34 mouse cellular contexts compared by ENCODE assay signal in the genomic region with DNA sequence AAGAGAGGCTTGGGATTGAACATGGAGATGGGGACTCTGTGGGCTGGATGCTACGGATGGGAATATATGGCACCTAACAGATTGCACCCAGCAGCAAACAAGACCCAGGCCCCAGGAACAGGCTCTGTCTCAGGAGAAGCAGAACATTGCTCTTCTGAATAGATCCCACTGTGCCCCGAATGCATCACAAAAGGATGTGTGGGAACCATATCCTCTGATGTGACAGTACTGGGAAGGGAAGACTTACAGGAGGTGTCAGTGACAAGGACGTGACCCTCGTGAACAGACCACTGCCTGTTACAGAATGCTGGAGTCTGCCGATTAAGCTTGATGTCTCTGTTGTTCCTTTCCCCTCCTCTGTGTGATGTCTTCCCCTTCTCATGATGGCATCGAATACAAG. TPM values are rescaled to one million over a fixed set of nuclear protein-coding genes. Genes with fewer than 3 reads are reported as not detected.
"Had no signal": no experiment of that assay in that cellular context is flagged by ENCODE, and none has a peak within 500 bp of the region (broad histone marks: within the 10 kb centered on the region; RNA-seq: fewer than 3 reads in every experiment).

No protein-coding gene starts in this region.

- H3K4me3 ChIP-seq: left cerebral cortex, adult 2 months; limb, embryonic 10.5 days; limb, embryonic 12.5 days; limb, embryonic 13.5 days; limb, embryonic 15.5 days; liver, embryonic 12.5 days; liver, embryonic 13.5 days; liver, embryonic 15.5 days; megakaryocyte, embryonic 14.5 days; midbrain, embryonic 10.5 days; midbrain, embryonic 12.5 days; midbrain, embryonic 13.5 days; myocyte; neural tube, embryonic 12.5 days; neural tube, embryonic 13.5 days had no signal

- H3K36me3 ChIP-seq: limb, embryonic 10.5 days; limb, embryonic 12.5 days; limb, embryonic 13.5 days; limb, embryonic 15.5 days; liver, embryonic 12.5 days; liver, embryonic 13.5 days; liver, embryonic 15.5 days; midbrain, embryonic 10.5 days; midbrain, embryonic 12.5 days; midbrain, embryonic 13.5 days; neural tube, embryonic 12.5 days; neural tube, embryonic 13.5 days had no signal

- H3K27ac ChIP-seq: left cerebral cortex, adult 2 months; limb, embryonic 10.5 days; limb, embryonic 12.5 days; limb, embryonic 13.5 days; limb, embryonic 15.5 days; liver, embryonic 12.5 days; liver, embryonic 13.5 days; liver, embryonic 14.5 days; liver, embryonic 15.5 days; macrophage; midbrain, embryonic 10.5 days; midbrain, embryonic 12.5 days; midbrain, embryonic 13.5 days; neural tube, embryonic 12.5 days; neural tube, embryonic 13.5 days had no signal

- ATAC-seq: liver, embryonic 12.5 days; liver, postnatal 0 days; lung, postnatal 0 days; midbrain, embryonic 13.5 days; midbrain, embryonic 16.5 days had no signal

- H3K9me3 ChIP-seq: limb, embryonic 10.5 days; limb, embryonic 12.5 days; limb, embryonic 13.5 days; limb, embryonic 15.5 days; liver, embryonic 12.5 days; liver, embryonic 13.5 days; liver, embryonic 15.5 days; midbrain, embryonic 10.5 days; midbrain, embryonic 12.5 days; midbrain, embryonic 13.5 days; neural tube, embryonic 12.5 days; neural tube, embryonic 13.5 days had no signal

- H3K9ac ChIP-seq: limb, embryonic 12.5 days; limb, embryonic 13.5 days; limb, embryonic 15.5 days; liver, embryonic 12.5 days; liver, embryonic 13.5 days; liver, embryonic 14.5 days; liver, embryonic 15.5 days; liver, postnatal 0 days; lung, embryonic 14.5 days; midbrain, embryonic 12.5 days; midbrain, embryonic 13.5 days; neural tube, embryonic 12.5 days; neural tube, embryonic 13.5 days had no signal

- H3K27me3 ChIP-seq: limb, embryonic 12.5 days; limb, embryonic 13.5 days; limb, embryonic 15.5 days; midbrain, embryonic 12.5 days; midbrain, embryonic 13.5 days; neural tube, embryonic 12.5 days; neural tube, embryonic 13.5 days had no signal

- DNase-seq: left cerebral cortex, postnatal 4 days; liver; liver, embryonic 13.5 days; liver, postnatal 0 days; lung, adult 18-20 months; lung, embryonic 14.5 days; lung, postnatal 10 days; lung, postnatal 14 days; lung, postnatal 36 days; lung, postnatal 4 days; midbrain, embryonic 14.5 days had no signal

- H3K4me1 ChIP-seq: liver, embryonic 12.5 days; megakaryocyte, embryonic 14.5 days; midbrain, embryonic 10.5 days; midbrain, embryonic 13.5 days; neural tube, embryonic 12.5 days; neural tube, embryonic 13.5 days had no signal

- H3K4me2 ChIP-seq: limb, embryonic 12.5 days; limb, embryonic 13.5 days; limb, embryonic 15.5 days; liver, embryonic 11.5 days; liver, embryonic 12.5 days; liver, embryonic 13.5 days; liver, embryonic 15.5 days; lung, embryonic 14.5 days; midbrain, embryonic 12.5 days; midbrain, embryonic 13.5 days; neural tube, embryonic 12.5 days; neural tube, embryonic 13.5 days had no signal

RNA-seq across cellular contexts. Expression of a gene that starts 53.3 kb away (rescaled TPM):
- total RNA-seq: megakaryocyte progenitor cell, adult 5-6 weeks; megakaryocyte, adult 5-6 weeks; megakaryocyte-erythroid progenitor cell, adult 5-6 weeks; monocyte, adult 5-6 weeks had no signal
- polyA plus RNA-seq: macrophage had no signal
